Mouse (Mus musculus) frontal cortex, postnatal 36 days (tissue): ENCODE data around the gene Dnm1.
"Not testable (repeated sequence)": the region's sequence is repeated elsewhere in the genome, so short reads cannot be mapped to it uniquely, and the experiment has no call there.

ENCODE experiments used
- DNase-seq, 2 experiments: peaks; one replicate each; pipeline ENCODE4 v3.0.0; 2022; ENCODE audit warnings: low spot score in 2 of 2

Dnm1 gene

DNA sequence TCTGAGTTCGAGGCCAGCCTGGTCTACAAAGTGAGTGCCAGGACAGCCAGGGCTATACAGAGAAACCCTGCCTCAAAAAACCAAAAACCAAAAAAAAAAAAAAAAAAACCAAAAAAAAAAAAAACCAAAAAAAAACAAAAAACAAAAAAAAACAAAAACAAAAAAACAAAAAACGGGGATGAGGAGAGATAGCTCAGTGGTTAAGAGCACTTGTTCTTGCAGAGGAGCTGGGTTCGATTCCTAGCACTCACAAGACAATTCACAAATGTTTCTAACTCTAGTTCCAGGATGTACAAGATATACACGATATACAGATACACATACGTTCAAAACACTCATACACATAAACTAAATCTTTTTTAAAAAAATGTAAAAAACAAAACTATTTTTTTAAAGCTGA lies 9.1 kb upstream of the Dnm1 start:
- not testable (repeated sequence) for DNase-seq

DNA sequence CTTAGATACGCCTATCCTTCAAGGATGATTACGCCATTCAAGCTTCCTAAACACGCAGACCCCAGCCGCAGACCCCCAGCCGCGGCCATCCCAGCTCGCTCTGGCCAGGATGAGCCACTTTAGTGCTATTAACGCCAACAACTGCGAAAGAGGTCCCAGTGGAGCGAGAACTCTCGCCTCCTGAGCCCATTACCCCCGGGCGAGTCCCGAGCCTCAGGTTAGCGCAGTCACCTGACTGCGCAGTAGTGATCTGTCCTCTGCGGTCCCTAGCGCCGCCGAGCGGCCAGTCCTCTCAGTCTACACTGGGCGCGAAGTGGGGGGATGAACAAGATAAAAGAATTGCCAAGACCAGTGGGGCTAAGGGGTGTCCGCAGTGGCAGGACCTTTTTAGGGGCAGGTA lies 8.3 kb upstream of the Dnm1 start:
- peak in 1 of 2 experiments; percentile 81 for DNase-seq

- peak; percentile 84 to 90 for DNase-seq
Observed at GRCm38 (mm10) chr2:32360741-32361140, 7.6 kb upstream of the Dnm1 start.

DNA sequence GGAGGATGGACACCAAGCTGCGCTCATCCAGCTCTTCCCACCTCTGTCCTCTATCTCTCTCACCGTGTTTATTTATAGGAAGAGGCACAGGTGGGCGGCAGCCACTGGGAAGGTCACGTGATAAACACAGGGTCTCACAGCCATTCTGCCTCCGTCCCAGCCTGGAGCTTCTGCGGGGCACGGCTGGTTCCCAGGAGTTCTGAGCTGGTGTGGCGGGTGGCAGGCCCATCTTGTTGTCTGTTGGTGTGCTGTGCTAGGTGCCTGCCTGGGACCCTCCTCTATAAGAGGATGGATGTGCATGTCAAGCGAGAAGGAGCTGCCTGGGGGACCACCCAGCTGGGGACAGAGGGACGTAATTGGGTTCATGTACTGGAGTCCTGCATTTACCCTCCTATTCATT lies 5.2 kb upstream of the Dnm1 start:
- DNase-seq: no peak

- no peak for DNase-seq
Observed at GRCm38 (mm10) chr2:32357710-32358109, 4.6 kb upstream of the Dnm1 start.

DNA sequence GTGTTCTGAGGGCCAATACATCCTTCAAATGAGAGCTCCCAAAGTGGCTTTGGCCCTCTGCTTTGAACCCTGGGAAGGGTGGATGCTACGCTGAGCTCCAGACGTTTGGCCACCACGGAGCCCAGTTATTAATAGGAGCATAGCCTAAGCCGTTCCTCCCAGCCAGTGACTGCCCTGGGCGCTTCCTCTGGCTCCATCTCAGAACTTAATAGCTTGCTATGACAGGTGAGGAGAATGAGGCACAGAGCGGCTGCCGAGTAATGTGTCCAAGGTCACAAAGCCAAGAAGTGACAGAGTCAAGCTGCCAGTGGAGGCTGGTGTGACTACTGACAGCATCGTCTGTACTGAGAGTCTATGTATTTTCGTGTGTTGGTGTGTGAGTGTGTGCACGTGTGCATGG lies 3.1 kb upstream of the Dnm1 start:
- DNase-seq: no peak

DNA sequence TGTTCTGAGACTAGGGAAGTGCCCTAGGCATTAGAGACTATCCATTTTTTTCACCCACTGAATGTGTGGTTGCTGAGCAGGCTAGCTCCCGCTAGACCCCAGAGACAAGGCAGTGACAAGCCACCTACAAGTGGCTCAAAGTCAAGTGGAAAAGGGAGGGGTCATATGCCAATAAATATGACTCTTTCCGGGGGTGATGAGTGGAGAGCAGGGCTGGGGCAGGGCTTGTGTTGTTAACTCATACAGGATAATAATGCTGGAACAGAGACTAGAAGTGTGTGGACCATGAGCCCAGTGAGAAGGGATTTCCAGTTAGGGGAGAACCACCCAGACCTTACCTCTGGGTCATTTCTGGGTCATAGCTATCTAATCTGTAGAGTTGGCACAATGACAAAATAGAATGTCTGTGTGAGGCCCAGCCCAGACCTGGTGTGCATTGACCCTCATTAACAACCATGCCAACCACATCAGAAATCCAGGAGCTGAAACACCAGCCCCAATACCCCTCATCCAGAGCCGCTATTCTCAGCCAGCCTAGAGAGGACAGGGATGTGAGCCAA lies 1.3 kb upstream of the Dnm1 start:
- DNase-seq: no peak

GRCm38 (mm10) chr2:32353836-32354235 lies 698 bp upstream of the Dnm1 start:
- no peak for DNase-seq

GRCm38 (mm10) chr2:32352151-32353006 lies 759 bp downstream of the Dnm1 start, which contains the start of gene Ciz1:
Gene Ciz1 (plus strand): TSS chr2:32352327.
- peak in 1 of 2 experiments; percentile 58 for DNase-seq

DNA sequence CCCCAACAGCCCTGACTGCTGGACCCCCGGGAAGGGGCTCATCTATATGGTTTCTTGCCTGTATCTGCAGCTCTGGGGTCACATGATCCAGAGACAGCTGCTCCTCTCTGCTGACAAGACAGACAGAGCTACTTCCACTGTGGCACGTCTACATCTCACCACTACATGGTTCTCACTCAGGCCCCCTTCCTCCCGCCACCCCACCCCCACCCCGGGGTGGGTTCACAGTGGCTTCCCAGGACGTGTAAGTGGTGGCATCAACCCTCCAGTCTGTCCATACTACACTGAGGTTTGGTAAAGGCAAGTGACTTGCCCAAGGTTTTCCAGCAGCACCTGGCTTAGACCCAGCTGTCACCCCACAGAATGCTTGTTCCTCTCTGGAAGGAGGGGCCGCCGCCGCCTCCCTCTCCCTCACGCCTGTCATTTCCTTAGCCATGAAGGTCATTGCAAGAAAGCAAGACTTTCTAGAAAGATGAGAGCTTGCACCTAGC lies 1.6 kb downstream of the Dnm1 start:
- peak in 1 of 2 experiments; percentile 66 for DNase-seq

DNA sequence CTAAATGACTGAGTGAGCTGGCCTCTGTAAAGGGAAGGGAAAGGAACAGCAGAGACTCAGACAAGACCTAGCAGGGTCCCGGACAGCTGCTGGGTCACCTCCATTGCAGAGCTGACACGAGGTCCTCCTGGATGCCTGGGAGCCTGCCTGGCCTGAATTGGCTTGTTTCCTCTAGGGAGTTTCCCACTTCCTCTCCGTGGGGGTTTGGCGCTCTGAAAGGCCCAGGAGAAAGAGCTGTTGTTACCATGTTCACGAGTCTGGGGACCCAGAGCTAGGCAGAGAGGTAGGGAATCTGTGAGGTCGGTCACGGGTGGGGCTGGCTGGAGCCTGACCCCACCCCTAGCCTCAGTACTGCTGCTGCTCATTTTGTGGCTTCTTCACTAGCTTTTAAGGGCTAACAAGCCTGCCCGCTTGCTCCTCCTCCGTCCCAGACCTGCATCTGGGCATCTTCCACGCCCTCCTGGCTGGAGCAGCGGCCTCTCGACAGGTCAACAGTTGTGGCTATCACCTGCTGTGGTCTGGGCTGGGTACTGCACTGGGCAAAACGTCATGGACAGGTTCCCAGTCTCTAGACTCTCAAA lies 2.6 kb downstream of the Dnm1 start:
- no peak for DNase-seq

GRCm38 (mm10) chr2:32349625-32350255 lies 3.4 kb downstream of the Dnm1 start:
- DNase-seq: peak in 1 of 2 experiments; percentile 60

DNA sequence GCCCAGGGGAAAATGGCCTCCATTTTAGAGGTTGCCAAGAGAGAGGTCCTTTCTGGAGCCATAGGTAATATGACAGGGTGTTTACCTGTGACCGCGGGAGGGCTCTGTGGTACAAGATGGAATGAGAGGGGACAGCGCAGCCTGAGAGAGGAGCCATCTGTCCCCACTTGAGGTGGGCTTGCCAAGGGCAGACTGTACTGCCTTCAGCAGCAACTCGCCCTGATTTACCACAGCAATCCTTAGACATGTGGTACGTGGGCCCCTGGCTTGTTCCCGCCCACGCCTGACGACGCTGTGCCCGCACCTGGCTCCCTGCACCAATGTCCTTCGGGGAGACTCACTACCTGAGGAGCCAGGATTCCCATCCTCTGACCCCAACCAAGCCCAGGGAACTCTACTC lies 4.8 kb downstream of the Dnm1 start:
- peak in 1 of 2 experiments; percentile 61 for DNase-seq

DNA sequence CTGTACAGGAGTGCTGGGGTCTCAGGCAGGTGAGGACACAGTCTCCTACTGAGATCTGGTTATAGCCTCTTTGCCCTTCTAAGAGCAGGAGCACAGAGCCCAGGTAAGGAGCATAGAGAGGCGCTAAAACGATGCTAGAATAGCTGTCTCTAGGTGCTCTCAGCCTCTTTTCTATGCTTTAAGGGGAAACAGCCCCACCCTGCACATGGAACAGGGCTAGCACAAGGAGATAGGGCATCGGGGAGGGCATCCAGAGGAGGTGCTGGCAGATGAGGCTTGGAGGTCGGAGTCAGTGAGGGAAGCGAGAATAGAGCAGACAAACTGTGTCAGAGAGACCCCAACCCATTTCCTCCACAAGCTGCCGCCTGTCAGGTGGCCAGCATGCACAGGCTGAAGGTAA lies 6.1 kb downstream of the Dnm1 start:
- no peak for DNase-seq

DNA sequence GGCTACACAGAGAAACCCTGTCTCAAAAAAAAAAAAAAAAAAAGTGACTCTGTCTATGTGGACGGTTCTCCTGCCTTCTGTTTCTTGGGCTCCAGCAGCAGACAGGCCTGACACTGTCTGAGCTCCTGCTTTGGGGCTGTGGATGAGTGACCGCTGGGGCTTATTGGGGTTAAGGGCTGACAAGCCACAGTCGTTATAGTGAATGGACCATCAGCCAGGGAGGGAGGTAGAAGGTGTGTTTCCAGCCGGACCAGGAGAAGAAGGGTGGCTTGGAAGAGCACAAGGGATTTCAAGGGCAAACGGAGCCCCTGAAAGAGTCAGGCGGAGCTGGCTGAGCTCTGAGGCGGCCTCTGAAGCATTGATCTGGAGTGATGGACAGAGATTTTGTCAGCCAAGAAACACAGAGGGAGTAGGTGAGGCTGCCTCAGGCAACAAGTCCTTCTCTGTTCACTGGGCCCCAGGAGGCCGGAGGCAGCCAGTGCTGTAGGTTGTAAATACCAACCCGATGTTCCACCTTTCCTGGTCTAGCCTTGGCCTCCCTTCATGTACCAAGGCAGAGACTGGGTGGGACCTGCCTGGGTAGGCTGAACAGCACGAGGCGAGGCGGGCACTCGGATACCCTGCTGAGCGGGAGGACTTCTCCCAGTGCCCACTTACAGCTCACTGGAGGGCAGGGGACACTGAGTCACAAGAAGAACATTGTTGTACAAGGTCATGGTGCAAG lies 8.4 kb downstream of the Dnm1 start:
- no peak for DNase-seq

- peak in 1 of 2 experiments; percentile 79 for DNase-seq
Observed at GRCm38 (mm10) chr2:32344056-32344455, 9.1 kb downstream of the Dnm1 start.

DNA sequence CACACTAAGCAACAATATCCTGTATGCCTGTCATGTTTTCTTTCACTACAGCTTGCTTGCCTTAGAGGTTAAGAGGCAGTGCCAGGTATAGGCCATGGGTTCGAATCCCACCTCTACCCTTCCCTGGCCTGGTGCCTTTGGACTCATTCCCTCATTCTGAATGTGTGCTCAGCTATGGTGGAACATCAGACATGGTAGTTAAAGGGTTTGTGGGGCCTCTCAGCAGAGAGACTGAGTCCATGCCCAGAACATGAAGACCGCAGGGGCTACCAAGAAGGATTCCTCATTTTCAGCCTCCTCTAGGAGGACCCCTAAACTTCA lies 9.8 kb downstream of the Dnm1 start:
- no peak for DNase-seq

GRCm38 (mm10) chr2:32342539-32343350 lies 10.4 kb downstream of the Dnm1 start:
- peak; percentile 81 to 88 for DNase-seq

DNA sequence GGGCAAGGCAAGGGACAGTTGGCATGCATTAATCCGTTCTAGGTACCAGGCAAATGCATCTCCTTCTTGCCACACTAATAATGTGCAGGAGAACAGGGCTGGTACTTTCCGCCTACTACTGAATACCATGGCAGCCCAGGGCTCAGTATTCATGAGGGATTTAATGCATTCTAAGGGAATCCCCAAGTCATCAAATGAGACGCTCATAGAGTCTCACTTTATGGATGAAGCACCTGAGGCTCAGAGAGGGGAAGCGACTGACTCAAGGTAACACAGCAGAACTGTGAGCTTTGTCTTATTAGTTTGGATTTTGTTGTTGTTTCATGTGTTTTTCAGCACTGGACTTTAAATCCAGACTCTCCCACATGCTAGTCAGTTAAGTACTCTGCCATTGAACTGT lies 11.1 kb downstream of the Dnm1 start:
- DNase-seq: no peak

DNA sequence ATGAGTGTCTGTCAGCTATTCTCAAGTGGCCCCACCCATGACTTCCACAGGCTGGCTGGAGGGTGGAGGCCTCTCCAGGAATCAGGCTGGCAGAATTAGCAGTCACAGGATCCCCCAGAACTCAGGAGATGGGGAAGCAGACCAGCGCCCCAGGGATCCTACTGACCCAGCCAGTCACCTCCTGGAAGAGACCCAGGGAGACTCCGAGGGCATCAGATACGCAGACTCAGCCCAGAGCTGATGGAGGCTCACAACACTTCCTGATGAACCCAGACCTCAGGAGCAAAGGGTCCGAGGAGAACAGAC lies 11.6 kb downstream of the Dnm1 start:
- no peak for DNase-seq
